Mouse (Mus musculus) embryonic facial prominence, embryonic 10.5 days (tissue): ENCODE results near the gene Serping1. TPM values are rescaled to one million over a fixed set of nuclear protein-coding genes. Genes with fewer than 3 reads are reported as not detected.

Experiments used
- DNase-seq: peaks from one replicate; pipeline ENCODE4 v3.0.0-alpha.2; 2017; ENCODE audit warnings: low spot score
- H3K27ac ChIP-seq: fragments of 300-500 bp; sonication (generic); replicated peaks from 2 replicates; pipeline ENCODE4 v1.5.1; 2016; ENCODE audit warnings: mild to moderate bottlenecking
- H3K27me3 ChIP-seq: fragments of 300-500 bp; sonication (generic); replicated peaks from 2 replicates; pipeline ENCODE4 v1.6.1; 2016; ENCODE audit warnings: low read depth, mild to moderate bottlenecking; ENCODE audit not compliant: poor library complexity, severe bottlenecking
- H3K36me3 ChIP-seq: fragments of 300-500 bp; sonication (generic); replicated peaks from 2 replicates; pipeline ENCODE4 v1.6.1; 2016; ENCODE audit warnings: mild to moderate bottlenecking, moderate library complexity
- H3K4me1 ChIP-seq: fragments of 300-500 bp; sonication (generic); 2 replicates; pipeline ENCODE4 v1.6.1; 2016
- H3K4me3 ChIP-seq: fragments of 300-500 bp; sonication (generic); 2 replicates; pipeline ENCODE4 v1.5.1; 2016; ENCODE audit warnings: mild to moderate bottlenecking, moderate library complexity
- H3K9me3 ChIP-seq: fragments of 300-500 bp; sonication (generic); 2 replicates; pipeline ENCODE4 v1.6.1; 2016; ENCODE audit warnings: mild to moderate bottlenecking
- WGBS: fragments of 180-500 bp; shearing (Covaris S2); methylation state at CpG from one replicate; pipeline ENCODE4 v1.1.7; 2016; 5-methylcytosine and 5-hydroxymethylcytosine counted together
- polyA plus RNA-seq: library from polyadenylated mRNA; unstranded; fragments of >200 nt; fragmentation: Nextera tagmentation; extraction: Ambion mirVana; gene quantifications from 2 replicates; pipeline ENCODE4 v1.2.1, GENCODE M21; 2016

Serping1 gene
- polyA plus RNA-seq, 1 experiment from 2014 or later: 16.6 TPM

DNA sequence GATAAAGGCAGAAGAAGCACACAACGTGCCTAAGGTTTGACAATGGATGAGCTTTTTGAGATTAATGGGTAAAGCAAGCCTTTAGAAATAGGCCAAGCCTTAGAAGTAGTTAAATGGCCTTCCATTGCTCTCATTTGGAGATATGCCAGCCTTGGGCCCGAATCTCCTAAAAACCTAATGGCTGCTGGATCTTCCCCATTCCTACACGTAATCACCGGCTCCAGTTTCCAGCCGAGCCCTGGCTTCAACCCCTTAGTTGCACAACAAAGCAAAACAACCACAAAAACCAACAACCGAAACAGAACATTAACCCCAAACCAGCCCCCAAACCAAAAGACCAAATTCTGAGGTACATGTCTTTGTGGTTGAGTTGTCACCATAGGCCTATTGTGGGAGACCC is 421 bp upstream of the Serping1 start:
- no peak for DNase-seq
- Histone ChIP-seq H3K27me3 (no peaks in the 10 kb centered on the region), H3K9me3 (no peaks in the 10 kb centered on the region), H3K36me3 (no peaks in the 10 kb centered on the region), H3K4me3 (no peak overlapping the region), H3K4me1 (peaks cover 28% of the 10 kb centered on the region), H3K27ac (peak overlapping the region; percentile 86)
- WGBS: 88% methylated on average over 6 of the region's 6 CpGs

GRCm38 (mm10) chr2:84774751-84775150 is 493 bp downstream of the Serping1 start:
- Histone ChIP-seq H3K27me3 (no peaks in the 10 kb centered on the region), H3K9me3 (no peaks in the 10 kb centered on the region), H3K36me3 (no peaks in the 10 kb centered on the region), H3K27ac (peak overlapping the region; percentile 86), H3K4me1 (peaks cover 28% of the 10 kb centered on the region), H3K4me3 (peak overlapping the region; percentile 54)
- peak; percentile 87 for DNase-seq
- 1% methylated on average over 15 of the region's 15 CpGs for WGBS

DNA sequence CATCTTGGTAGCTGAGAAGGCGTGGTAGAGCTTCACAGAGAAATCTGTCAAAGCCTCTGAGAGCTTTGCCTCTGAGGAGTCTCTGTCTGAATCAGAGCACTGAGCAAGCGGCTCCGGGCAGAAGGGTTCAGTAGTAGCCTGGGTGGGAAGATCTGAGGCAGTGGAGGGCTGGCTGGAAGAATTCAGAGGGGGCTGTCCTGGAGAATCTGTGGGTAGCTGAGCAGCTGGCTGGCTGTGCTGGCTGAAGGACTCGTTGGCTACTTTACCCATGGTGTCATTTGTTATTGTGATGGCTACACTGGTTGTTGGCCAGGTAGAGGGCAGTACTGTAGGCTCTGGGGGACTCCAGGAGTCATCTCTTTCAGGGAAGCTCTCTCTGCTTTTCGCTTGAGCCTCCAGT is 2.0 kb downstream of the Serping1 start:
- Histone ChIP-seq H3K9me3 (no peaks in the 10 kb centered on the region), H3K27ac (0 out of 2 replicates have a peak overlapping the region, but pooled peaks have one; percentile 10)

GRCm38 (mm10) chr2:84772454-84772853 is 2.8 kb downstream of the Serping1 start:
- H3K36me3 ChIP-seq: no peaks in the 10 kb centered on the region
- no peak overlapping the region for H3K4me3 ChIP-seq
- no peaks in the 10 kb centered on the region for H3K9me3 ChIP-seq
- H3K27ac ChIP-seq: no peak overlapping the region
- peaks cover 28% of the 10 kb centered on the region for H3K4me1 ChIP-seq
- WGBS: 85% methylated on average over 4 of the region's 4 CpGs
- DNase-seq: no peak
- no peaks in the 10 kb centered on the region for H3K27me3 ChIP-seq

More for the DNA sequence above, 2.0 kb downstream of the Serping1 start:
- Histone ChIP-seq H3K4me3 (0 out of 2 replicates have a peak overlapping the region, but pooled peaks have one; percentile 8), H3K4me1 (peaks cover 28% of the 10 kb centered on the region), H3K27me3 (no peaks in the 10 kb centered on the region), H3K36me3 (no peaks in the 10 kb centered on the region)
- 85% methylated on average over 5 of the region's 5 CpGs for WGBS
- no peak for DNase-seq

- Histone ChIP-seq H3K4me3 (no peak overlapping the region), H3K4me1 (peaks cover 28% of the 10 kb centered on the region), H3K27ac (no peak overlapping the region), H3K27me3 (no peaks in the 10 kb centered on the region), H3K9me3 (no peaks in the 10 kb centered on the region), H3K36me3 (no peaks in the 10 kb centered on the region)
- no peak for DNase-seq
- WGBS: 76% methylated on average over 6 of the region's 6 CpGs
Observed at GRCm38 (mm10) chr2:84770501-84770900, 4.7 kb downstream of the Serping1 start.

DNA sequence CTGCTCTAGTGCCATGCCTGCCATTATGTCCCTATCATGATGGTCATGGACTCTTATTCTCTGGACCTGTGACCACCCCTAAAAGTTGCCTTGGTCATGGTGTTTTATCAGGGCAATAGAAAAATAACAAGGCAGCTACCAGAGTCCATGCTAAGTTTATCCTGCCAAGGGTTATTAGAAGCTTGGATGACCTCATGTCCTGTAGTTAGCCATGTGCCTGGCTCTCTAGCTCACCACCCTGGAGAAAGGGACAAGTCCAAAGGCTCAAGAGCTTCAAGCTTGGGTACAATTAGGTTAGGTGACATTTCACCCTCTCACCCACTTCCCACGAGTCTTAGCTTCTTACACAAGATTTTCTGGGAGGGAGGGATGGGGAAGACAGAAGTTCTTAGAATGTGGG is 12.4 kb downstream of the Serping1 start:
- peaks cover 6% of the 10 kb centered on the region for H3K4me1 ChIP-seq
- no peak for DNase-seq
- H3K36me3 ChIP-seq: no peaks in the 10 kb centered on the region
- no peak overlapping the region for H3K27ac ChIP-seq
- 67% methylated on average over 1 of the region's 1 CpGs for WGBS
- no peak overlapping the region for H3K4me3 ChIP-seq
- no peaks in the 10 kb centered on the region for H3K9me3 ChIP-seq
- no peaks in the 10 kb centered on the region for H3K27me3 ChIP-seq

- Histone ChIP-seq H3K4me3 (no peak overlapping the region), H3K36me3 (no peaks in the 10 kb centered on the region), H3K27ac (no peak overlapping the region), H3K4me1 (peaks cover 8% of the 10 kb centered on the region), H3K27me3 (no peaks in the 10 kb centered on the region), H3K9me3 (no peaks in the 10 kb centered on the region)
- no peak for DNase-seq
- 38% methylated on average over 4 of the region's 4 CpGs for WGBS
Observed at GRCm38 (mm10) chr2:84762295-84762694, 12.9 kb downstream of the Serping1 start.

- no peaks in the 10 kb centered on the region for H3K36me3 ChIP-seq
- peaks cover 11% of the 10 kb centered on the region for H3K4me1 ChIP-seq
- H3K9me3 ChIP-seq: no peaks in the 10 kb centered on the region
- no peak for DNase-seq
- WGBS: 91% methylated on average over 1 of the region's 1 CpGs
- H3K27me3 ChIP-seq: no peaks in the 10 kb centered on the region
- H3K4me3 ChIP-seq: no peak overlapping the region
- no peak overlapping the region for H3K27ac ChIP-seq
Observed at GRCm38 (mm10) chr2:84761840-84762239, 13.4 kb downstream of the Serping1 start.

- no peak overlapping the region for H3K4me3 ChIP-seq
- WGBS: 93% methylated on average over 3 of the region's 3 CpGs
- no peaks in the 10 kb centered on the region for H3K9me3 ChIP-seq
- peaks cover 11% of the 10 kb centered on the region for H3K4me1 ChIP-seq
- H3K27ac ChIP-seq: no peak overlapping the region
- no peaks in the 10 kb centered on the region for H3K27me3 ChIP-seq
- no peak for DNase-seq
- no peaks in the 10 kb centered on the region for H3K36me3 ChIP-seq
Observed at GRCm38 (mm10) chr2:84761309-84761708, 13.9 kb downstream of the Serping1 start.

GRCm38 (mm10) chr2:84760777-84761176 is 14.5 kb downstream of the Serping1 start:
- Histone ChIP-seq H3K9me3 (no peaks in the 10 kb centered on the region), H3K4me3 (no peak overlapping the region), H3K27ac (no peak overlapping the region), H3K4me1 (peaks cover 10% of the 10 kb centered on the region), H3K27me3 (no peaks in the 10 kb centered on the region), H3K36me3 (no peaks in the 10 kb centered on the region)
- 68% methylated on average over 8 of the region's 8 CpGs for WGBS
- no peak for DNase-seq

- Histone ChIP-seq H3K4me3 (no peak overlapping the region), H3K9me3 (no peaks in the 10 kb centered on the region), H3K36me3 (no peaks in the 10 kb centered on the region), H3K27ac (no peak overlapping the region), H3K4me1 (0 out of 2 replicates have a peak, but pooled peaks cover 5% of the 10 kb centered on the region), H3K27me3 (no peaks in the 10 kb centered on the region)
- 3% methylated on average over 2 of the region's 2 CpGs for WGBS
- peak; percentile 32 for DNase-seq
Observed at GRCm38 (mm10) chr2:84758542-84759127, 16.6 kb downstream of the Serping1 start.

- Histone ChIP-seq H3K4me1 (0 out of 2 replicates have a peak, but pooled peaks cover 5% of the 10 kb centered on the region), H3K27me3 (no peaks in the 10 kb centered on the region), H3K27ac (no peak overlapping the region), H3K36me3 (no peaks in the 10 kb centered on the region), H3K9me3 (no peaks in the 10 kb centered on the region), H3K4me3 (no peak overlapping the region)
- 53% methylated on average over 7 of the region's 7 CpGs for WGBS
- no peak for DNase-seq
Observed at GRCm38 (mm10) chr2:84757026-84757682, 18.1 kb downstream of the Serping1 start.

DNA sequence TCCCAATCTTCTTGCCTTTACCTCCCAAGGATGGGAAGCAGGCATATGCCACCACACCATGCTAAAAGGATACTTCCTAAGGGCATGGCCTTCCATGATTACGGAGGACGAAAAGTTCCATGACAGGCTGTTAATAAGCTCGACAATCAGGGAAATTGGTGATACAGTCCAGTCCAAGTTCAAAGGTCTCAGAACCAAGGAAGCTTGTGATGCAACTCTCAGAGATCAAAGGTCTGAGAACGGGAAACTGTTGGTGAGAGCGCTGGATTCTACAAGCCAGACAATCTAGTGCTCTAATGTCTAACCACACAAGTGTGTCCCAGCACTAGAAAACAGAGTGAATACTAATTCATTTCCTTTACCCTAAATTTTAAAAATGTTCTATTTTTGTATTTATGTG is 19.0 kb downstream of the Serping1 start:
- Histone ChIP-seq H3K9me3 (no peaks in the 10 kb centered on the region), H3K36me3 (no peaks in the 10 kb centered on the region), H3K4me1 (0 out of 2 replicates have a peak, but pooled peaks cover 5% of the 10 kb centered on the region), H3K27me3 (no peaks in the 10 kb centered on the region), H3K27ac (no peak overlapping the region), H3K4me3 (no peak overlapping the region)
- DNase-seq: no peak
- WGBS: 76% methylated on average over 5 of the region's 5 CpGs
